Mouse (Mus musculus): Measurements from ENCODE around the gene Ddc. TPM values are rescaled to one million over a fixed set of nuclear protein-coding genes. Genes with fewer than 3 reads are reported as not detected.

Ddc gene
- polyA plus RNA-seq (2012; rRNA removed) = 0.78 and 1.0 TPM in 2 replicates

DNA sequence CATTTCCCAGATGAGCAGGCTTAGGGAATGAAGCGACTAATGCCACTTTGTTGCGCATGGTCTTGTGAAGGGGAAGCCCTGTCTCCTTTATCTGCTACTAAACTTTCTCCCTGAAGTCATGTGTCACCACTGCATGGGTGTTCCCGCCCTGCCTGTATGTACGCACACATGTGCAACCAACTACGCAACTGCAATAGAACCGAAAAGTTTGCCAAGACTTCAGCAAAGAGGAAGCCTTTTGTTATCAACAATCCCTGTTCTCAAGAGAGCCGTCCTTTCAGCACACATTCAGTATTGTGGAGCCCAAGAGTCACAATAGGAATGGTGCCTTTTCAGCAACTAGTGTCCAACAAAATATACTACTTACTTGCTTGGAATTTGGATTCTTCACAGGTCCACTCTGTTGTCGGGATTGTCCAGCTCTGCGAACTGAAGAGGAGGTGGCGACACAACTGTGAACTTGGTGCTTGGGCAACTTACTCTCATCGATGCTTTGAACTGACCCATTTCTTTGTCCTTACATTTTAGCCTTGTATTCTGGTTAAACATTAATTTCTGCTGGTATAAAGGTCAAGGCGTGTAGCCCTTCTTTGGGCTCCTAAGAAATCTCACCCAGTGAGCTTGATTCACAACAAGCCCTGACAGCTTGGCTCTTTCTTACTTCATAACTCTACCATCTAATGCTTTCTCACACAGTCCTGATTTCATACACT, at the start of gene Ddc:
Gene Ddc (minus strand): TSS at position 500 of the 713 bp plus-strand sequence.
- WGBS = 97% methylated on average over 12 of the region's 12 CpGs
- H3K36me3 ChIP-seq (ENCODE audit: control insufficient read depth, insufficient read depth, low read length) = no peaks in the 10 kb centered on the region
- H3K4me1 ChIP-seq (replicated peaks; ENCODE audit: control insufficient read depth, insufficient read depth, low read length) = no peaks in the 10 kb centered on the region
- no peaks in the 10 kb centered on the region for H3K27me3 ChIP-seq (ENCODE audit: control insufficient read depth, insufficient read depth, low read length)
- no peak within 1 kb of the TSS for H3K4me3 ChIP-seq (ENCODE audit: control insufficient read depth, insufficient read depth, low read length)
- no peak within 1 kb of the TSS for H3K27ac ChIP-seq (ENCODE audit: control insufficient read depth, insufficient read depth, low read length)
- DNase-seq = no peak
- TF ChIP-seq CTCF (IDR thresholded peaks at IDR 0.05; ENCODE audit: borderline replicate concordance, control insufficient read depth, extremely low read depth, insufficient read depth, low read length, poor library complexity) (no peak), POLR2A (IDR thresholded peaks at IDR 0.05; ENCODE audit: control insufficient read depth, extremely low read depth, insufficient read depth, low read length, poor library complexity) (no peak)

GRCm38 (mm10) chr11:11945766-11946165, 47.8 kb upstream of the Ddc start:
- H3K27ac ChIP-seq (ENCODE audit: control insufficient read depth, insufficient read depth, low read length) = no peak overlapping the region
- H3K4me1 ChIP-seq (replicated peaks; ENCODE audit: control insufficient read depth, insufficient read depth, low read length) = no peaks in the 10 kb centered on the region; the same call in 1 of the 2 replicates
- 96% methylated on average over 4 of the region's 4 CpGs for WGBS
- TF ChIP-seq POLR2A (IDR thresholded peaks at IDR 0.05; ENCODE audit: control insufficient read depth, extremely low read depth, insufficient read depth, low read length, poor library complexity) = no peak
- no peak for TF ChIP-seq CTCF (IDR thresholded peaks at IDR 0.05; ENCODE audit: borderline replicate concordance, control insufficient read depth, extremely low read depth, insufficient read depth, low read length, poor library complexity)
- H3K36me3 ChIP-seq (ENCODE audit: control insufficient read depth, insufficient read depth, low read length) = no peaks in the 10 kb centered on the region
- H3K27me3 ChIP-seq (ENCODE audit: control insufficient read depth, insufficient read depth, low read length) = no peaks in the 10 kb centered on the region
- no peak overlapping the region for H3K4me3 ChIP-seq (ENCODE audit: control insufficient read depth, insufficient read depth, low read length)
- no peak for DNase-seq

DNA sequence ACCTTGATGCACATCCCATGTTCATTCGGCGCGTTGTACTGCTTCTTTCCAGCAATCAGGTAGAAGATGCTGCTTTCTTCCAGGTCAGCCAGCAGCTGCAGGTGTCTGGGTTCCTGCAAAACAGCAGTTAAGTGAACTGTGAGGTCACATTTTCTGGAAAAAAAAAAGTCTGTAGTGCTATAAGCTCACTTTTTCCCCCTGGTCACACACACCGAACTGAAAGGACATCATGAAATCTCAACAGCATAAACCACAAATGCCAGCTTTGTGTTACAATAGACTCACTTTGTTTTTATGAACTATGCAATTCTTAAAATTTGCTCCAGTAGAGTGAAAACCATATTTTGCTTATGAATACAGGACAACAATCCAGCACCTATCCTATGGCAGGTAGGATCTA, 46.9 kb upstream of the Ddc start:
- TF ChIP-seq POLR2A (IDR thresholded peaks at IDR 0.05; ENCODE audit: control insufficient read depth, extremely low read depth, insufficient read depth, low read length, poor library complexity) = no peak
- no peak for TF ChIP-seq CTCF (IDR thresholded peaks at IDR 0.05; ENCODE audit: borderline replicate concordance, control insufficient read depth, extremely low read depth, insufficient read depth, low read length, poor library complexity)
- Histone ChIP-seq H3K27ac (ENCODE audit: control insufficient read depth, insufficient read depth, low read length) (no peak overlapping the region), H3K27me3 (ENCODE audit: control insufficient read depth, insufficient read depth, low read length) (no peaks in the 10 kb centered on the region), H3K36me3 (ENCODE audit: control insufficient read depth, insufficient read depth, low read length) (no peaks in the 10 kb centered on the region), H3K4me1 (replicated peaks; ENCODE audit: control insufficient read depth, insufficient read depth, low read length) (no peaks in the 10 kb centered on the region; the same call in 1 of the 2 replicates), H3K4me3 (ENCODE audit: control insufficient read depth, insufficient read depth, low read length) (no peak overlapping the region)
- no peak for DNase-seq
- 94% methylated on average over 4 of the region's 4 CpGs for WGBS

GRCm38 (mm10) chr11:11944082-11944349, 46.1 kb upstream of the Ddc start:
- TF ChIP-seq POLR2A (IDR thresholded peaks at IDR 0.05; ENCODE audit: control insufficient read depth, extremely low read depth, insufficient read depth, low read length, poor library complexity) (no peak), CTCF (IDR thresholded peaks at IDR 0.05; ENCODE audit: borderline replicate concordance, control insufficient read depth, extremely low read depth, insufficient read depth, low read length, poor library complexity) (no peak)
- no peaks in the 10 kb centered on the region for H3K36me3 ChIP-seq (ENCODE audit: control insufficient read depth, insufficient read depth, low read length)
- H3K27me3 ChIP-seq (ENCODE audit: control insufficient read depth, insufficient read depth, low read length) = no peaks in the 10 kb centered on the region
- H3K27ac ChIP-seq (ENCODE audit: control insufficient read depth, insufficient read depth, low read length) = no peak overlapping the region
- H3K4me1 ChIP-seq (replicated peaks; ENCODE audit: control insufficient read depth, insufficient read depth, low read length) = no peaks in the 10 kb centered on the region; the same call in 1 of the 2 replicates
- no peak overlapping the region for H3K4me3 ChIP-seq (ENCODE audit: control insufficient read depth, insufficient read depth, low read length)
- DNase-seq = no peak

- H3K27ac ChIP-seq (ENCODE audit: control insufficient read depth, insufficient read depth, low read length) = no peak overlapping the region
- TF ChIP-seq CTCF (IDR thresholded peaks at IDR 0.05; ENCODE audit: borderline replicate concordance, control insufficient read depth, extremely low read depth, insufficient read depth, low read length, poor library complexity) (no peak), POLR2A (IDR thresholded peaks at IDR 0.05; ENCODE audit: control insufficient read depth, extremely low read depth, insufficient read depth, low read length, poor library complexity) (no peak)
- H3K4me3 ChIP-seq (ENCODE audit: control insufficient read depth, insufficient read depth, low read length) = no peak overlapping the region
- no peaks in the 10 kb centered on the region for H3K36me3 ChIP-seq (ENCODE audit: control insufficient read depth, insufficient read depth, low read length)
- no peak for DNase-seq
- H3K27me3 ChIP-seq (ENCODE audit: control insufficient read depth, insufficient read depth, low read length) = no peaks in the 10 kb centered on the region
- 96% methylated on average over 13 of the region's 13 CpGs for WGBS
- H3K4me1 ChIP-seq (replicated peaks; ENCODE audit: control insufficient read depth, insufficient read depth, low read length) = no peaks in the 10 kb centered on the region; the same call in 1 of the 2 replicates
Observed at GRCm38 (mm10) chr11:11943240-11944081, 45.5 kb upstream of the Ddc start.

DNA sequence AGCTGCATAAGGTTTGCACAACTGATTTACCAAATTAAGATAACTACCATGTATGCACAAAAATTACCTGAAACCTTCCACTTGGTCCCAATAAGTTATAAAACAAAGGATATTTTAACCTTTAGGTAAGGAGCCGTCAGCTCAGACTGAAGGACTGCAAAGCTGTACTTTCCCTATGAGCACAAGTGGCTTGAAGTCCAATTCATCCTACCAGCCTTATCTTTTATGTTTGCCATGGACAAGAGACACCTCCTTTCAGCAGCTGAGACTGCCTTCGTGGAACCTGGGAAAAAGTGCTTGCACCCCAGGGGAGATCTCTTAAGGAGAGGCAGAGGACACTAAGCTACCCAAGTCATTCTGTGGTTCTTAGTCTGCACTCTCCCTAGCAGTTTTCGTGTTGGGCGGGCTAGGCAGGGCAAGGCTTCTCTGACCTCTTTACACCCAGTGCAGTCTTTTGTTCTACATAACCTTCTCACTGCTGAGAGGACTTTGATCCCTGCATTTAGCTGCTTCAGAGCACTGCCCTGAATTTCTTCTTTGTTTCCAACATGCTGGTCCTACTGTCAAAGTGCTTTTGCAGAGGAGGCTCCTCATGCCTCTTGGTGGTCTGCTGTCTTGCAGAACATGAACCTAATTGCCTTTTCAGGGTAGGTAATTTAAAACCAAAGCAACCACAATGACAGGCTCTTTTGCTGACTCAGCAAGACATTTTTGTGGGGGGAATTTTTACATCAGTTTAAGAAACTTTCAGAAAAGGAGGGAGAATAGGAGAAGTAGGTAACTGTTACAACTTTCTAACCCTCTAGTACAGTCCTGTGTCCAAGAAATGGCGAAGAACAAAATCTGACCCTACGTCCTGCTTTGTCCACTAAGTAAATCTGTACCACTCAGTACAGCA, 44.6 kb upstream of the Ddc start:
- Histone ChIP-seq H3K4me1 (replicated peaks; ENCODE audit: control insufficient read depth, insufficient read depth, low read length) (no peaks in the 10 kb centered on the region), H3K27me3 (ENCODE audit: control insufficient read depth, insufficient read depth, low read length) (no peaks in the 10 kb centered on the region), H3K27ac (ENCODE audit: control insufficient read depth, insufficient read depth, low read length) (no peak overlapping the region), H3K36me3 (ENCODE audit: control insufficient read depth, insufficient read depth, low read length) (no peaks in the 10 kb centered on the region), H3K4me3 (ENCODE audit: control insufficient read depth, insufficient read depth, low read length) (no peak overlapping the region)
- DNase-seq = no peak
- 87% methylated on average over 6 of the region's 6 CpGs for WGBS
- TF ChIP-seq CTCF (IDR thresholded peaks at IDR 0.05; ENCODE audit: borderline replicate concordance, control insufficient read depth, extremely low read depth, insufficient read depth, low read length, poor library complexity) (no peak), POLR2A (IDR thresholded peaks at IDR 0.05; ENCODE audit: control insufficient read depth, extremely low read depth, insufficient read depth, low read length, poor library complexity) (no peak)
